Mouse (Mus musculus) MEL (cell line): ENCODE results near the gene Samhd1. TPM values are rescaled to one million over a fixed set of nuclear protein-coding genes. Genes with fewer than 3 reads are reported as not detected.

Source experiments
- DNase-seq: peaks from one replicate; pipeline ENCODE4 v3.0.0; 2011; ENCODE audit warnings: low read depth, low spot score
- H3K27ac ChIP-seq: 2 replicates; pipeline ENCODE4 v1.5.1; 2012; ENCODE audit warnings: low read depth, mild to moderate bottlenecking, control low read depth, low read length, moderate library complexity; ENCODE audit not compliant: control insufficient read depth
- H3K27me3 ChIP-seq, 2 experiments: fragments of 150-350 bp in 1 of 2; sonication (generic) in 1 of 2; 2 replicates each; pipeline ENCODE4 v1.6.1; 2012; ENCODE audit warnings: low read length in 2 of 2, mild to moderate bottlenecking in 2 of 2, improper control_type of control experiment in 1 of 2, moderate library complexity in 1 of 2; ENCODE audit not compliant: insufficient read depth in 2 of 2, control insufficient read depth in 1 of 2
- H3K36me3 ChIP-seq, 2 experiments: 2 replicates each; pipeline ENCODE4 v1.6.1; 2012 to 2014; ENCODE audit warnings: low read length in 2 of 2, improper control_type of control experiment in 1 of 2, inconsistent platforms in 1 of 2, mild to moderate bottlenecking in 1 of 2; ENCODE audit not compliant: insufficient read depth in 2 of 2, control insufficient read depth in 1 of 2
- H3K4me1 ChIP-seq, 2 experiments: fragments of 150-350 bp in 1 of 2; sonication (generic) in 1 of 2; 2 replicates each; pipeline ENCODE4 v1.6.1; 2012; ENCODE audit warnings: low read length in 2 of 2, improper control_type of control experiment in 1 of 2, mild to moderate bottlenecking in 1 of 2; ENCODE audit not compliant: insufficient read depth in 2 of 2, control insufficient read depth in 1 of 2
- H3K4me3 ChIP-seq, 2 experiments: fragments of 150-350 bp in 1 of 2; sonication (generic) in 1 of 2; 2 replicates each; pipeline ENCODE4 v1.5.1; 2012; ENCODE audit warnings: low read depth in 2 of 2, low read length in 2 of 2, mild to moderate bottlenecking in 2 of 2, moderate library complexity in 2 of 2, control low read depth in 1 of 2, improper control_type of control experiment in 1 of 2; ENCODE audit not compliant: control insufficient read depth in 1 of 2, insufficient read depth in 1 of 2
- H3K79me2 ChIP-seq: 2 replicates; pipeline ENCODE4 v1.6.1; 2012; ENCODE audit warnings: mild to moderate bottlenecking, low read length, moderate library complexity; ENCODE audit not compliant: control insufficient read depth, poor library complexity, insufficient read depth
- H3K9ac ChIP-seq: 2 replicates; pipeline ENCODE4 v1.6.1; 2012; ENCODE audit warnings: low read depth, mild to moderate bottlenecking, control low read depth, low read length, moderate library complexity; ENCODE audit not compliant: control insufficient read depth, poor library complexity, severe bottlenecking
- H3K9me3 ChIP-seq: fragments of 150-350 bp; sonication (generic); replicated peaks from 2 replicates; pipeline ENCODE4 v1.6.1; 2012; ENCODE audit warnings: mild to moderate bottlenecking, low read length, improper control_type of control experiment, moderate library complexity; ENCODE audit not compliant: insufficient read depth
- BHLHE40 ChIP-seq: IDR thresholded peaks from 2 replicates; pipeline ENCODE4 v1.6.1; 2012; ENCODE audit warnings: low read depth, mild to moderate bottlenecking, inconsistent platforms, low read length, improper control_type of control experiment, borderline replicate concordance
- CHD2 ChIP-seq: IDR thresholded peaks from 2 replicates; pipeline ENCODE4 v1.6.1; 2011; ENCODE audit warnings: low read length, improper control_type of control experiment
- CTCF ChIP-seq, 3 experiments: IDR thresholded peaks in 2 of 3; conservative IDR thresholded peaks in 1 of 3; 2 replicates each; pipeline ENCODE4 v1.5.1; 2011 to 2012; ENCODE audit warnings: low read length in 3 of 3, low read depth in 2 of 3, mild to moderate bottlenecking in 2 of 3, improper control_type of control experiment in 1 of 3, inconsistent platforms in 1 of 3, mixed read lengths in 1 of 3, moderate library complexity in 1 of 3; ENCODE audit not compliant: control insufficient read depth in 1 of 3, insufficient read depth in 1 of 3, poor library complexity in 1 of 3, severe bottlenecking in 1 of 3
- ELF1 ChIP-seq: IDR thresholded peaks from 2 replicates; pipeline ENCODE4 v1.6.1; 2014; ENCODE audit warnings: low read depth, mild to moderate bottlenecking, inconsistent platforms, low read length, improper control_type of control experiment, moderate library complexity
- EP300 ChIP-seq, 2 experiments: IDR thresholded peaks; 2 replicates each; pipeline ENCODE4 v1.6.1; 2011; ENCODE audit warnings: improper control_type of control experiment in 2 of 2, low read length in 2 of 2, low read depth in 1 of 2, mild to moderate bottlenecking in 1 of 2
- ETS1 ChIP-seq: IDR thresholded peaks from 2 replicates; pipeline ENCODE4 v1.6.1; 2012; ENCODE audit warnings: low read depth, mild to moderate bottlenecking, inconsistent platforms, low read length, improper control_type of control experiment, moderate library complexity
- JUND ChIP-seq: IDR thresholded peaks from 2 replicates; pipeline ENCODE4 v1.6.1; 2011; ENCODE audit warnings: low read depth, mild to moderate bottlenecking, improper control_type of control experiment, low read length
- KAT2A ChIP-seq: conservative IDR thresholded peaks from 2 replicates; pipeline ENCODE4 v1.6.1; 2012; ENCODE audit warnings: low read depth, low read length, improper control_type of control experiment, inconsistent platforms
- MAFK ChIP-seq: IDR thresholded peaks from 2 replicates; pipeline ENCODE4 v1.6.1; 2011; ENCODE audit warnings: low read depth, mild to moderate bottlenecking, low read length, improper control_type of control experiment, borderline replicate concordance
- MAX ChIP-seq: IDR thresholded peaks from 2 replicates; pipeline ENCODE4 v1.6.1; 2011; ENCODE audit warnings: low read length, improper control_type of control experiment
- MEF2A ChIP-seq: IDR thresholded peaks from 2 replicates; pipeline ENCODE4 v1.6.1; 2014; ENCODE audit warnings: low read depth, mild to moderate bottlenecking, inconsistent platforms, low read length, improper control_type of control experiment; ENCODE audit not compliant: poor library complexity, insufficient replicate concordance, severe bottlenecking; ENCODE audit errors: extremely low read depth
- MXI1 ChIP-seq: IDR thresholded peaks from 2 replicates; pipeline ENCODE4 v1.6.1; 2011; ENCODE audit warnings: mild to moderate bottlenecking, low read depth, low read length, improper control_type of control experiment
- MYB ChIP-seq: IDR thresholded peaks from 2 replicates; pipeline ENCODE4 v1.6.1; 2011; ENCODE audit warnings: mild to moderate bottlenecking, low read depth, low read length, improper control_type of control experiment
- POLR2A ChIP-seq, 2 experiments: IDR thresholded peaks; 2 replicates each; pipeline ENCODE4 v1.6.1; 2011 to 2012; ENCODE audit warnings: low read length in 2 of 2, mild to moderate bottlenecking in 2 of 2, control low read depth in 1 of 2, improper control_type of control experiment in 1 of 2, low read depth in 1 of 2, moderate library complexity in 1 of 2; ENCODE audit not compliant: control insufficient read depth in 1 of 2, insufficient read depth in 1 of 2, poor library complexity in 1 of 2
- POLR2AphosphoS2 ChIP-seq: IDR thresholded peaks from 2 replicates; pipeline ENCODE4 v1.6.1; 2011; ENCODE audit warnings: low read length, improper control_type of control experiment
- RAD21 ChIP-seq: IDR thresholded peaks from 2 replicates; pipeline ENCODE4 v1.6.1; 2011; ENCODE audit warnings: mild to moderate bottlenecking, low read depth, low read length, improper control_type of control experiment
- SIN3A ChIP-seq: IDR thresholded peaks from 2 replicates; pipeline ENCODE4 v1.6.1; 2012; ENCODE audit warnings: low read length, improper control_type of control experiment, inconsistent platforms
- USF1 ChIP-seq: IDR thresholded peaks from 2 replicates; pipeline ENCODE4 v1.6.1; 2014; ENCODE audit warnings: low read depth, mild to moderate bottlenecking, inconsistent platforms, low read length, improper control_type of control experiment, moderate library complexity
- USF2 ChIP-seq, 2 experiments: IDR thresholded peaks; 2 replicates each; pipeline ENCODE4 v1.6.1; 2011 to 2012; ENCODE audit warnings: improper control_type of control experiment in 2 of 2, low read length in 2 of 2, borderline replicate concordance in 1 of 2, inconsistent platforms in 1 of 2, low read depth in 1 of 2, mild to moderate bottlenecking in 1 of 2; ENCODE audit not compliant: insufficient read depth in 1 of 2
- ZC3H11A ChIP-seq: IDR thresholded peaks from 2 replicates; pipeline ENCODE4 v1.6.1; 2012; ENCODE audit warnings: low read depth, mild to moderate bottlenecking, inconsistent platforms, low read length, improper control_type of control experiment
- ZMIZ1 ChIP-seq: IDR thresholded peaks from 2 replicates; pipeline ENCODE4 v1.6.1; 2012; ENCODE audit warnings: low read depth, mild to moderate bottlenecking, inconsistent platforms, low read length, improper control_type of control experiment, moderate library complexity
- polyA plus RNA-seq, 2 experiments: library from polyadenylated mRNA; stranded (reverse) in 1 of 2; unstranded in 1 of 2; fragments of >175 nt in 1 of 2; fragments of >200 nt in 1 of 2; gene quantifications; 2 replicates each; pipeline versions ENCODE4 v1.2.1 to v1.2.4; 2012; ENCODE audit warnings: low replicate concordance in 2 of 2, low read depth in 1 of 2; ENCODE audit not compliant: insufficient read length in 2 of 2, insufficient read depth in 1 of 2, missing spikeins in 1 of 2
- total RNA-seq: library from RNA; depleted of rRNA; stranded (reverse); fragments of 300-350 nt; gene quantifications from 2 replicates; pipeline ENCODE4 v1.2.3, GENCODE M21; 2012

Samhd1 gene
- total and polyA plus RNA-seq, 3 experiments, result 15.7 to 76.8 (median 50.5) TPM

GRCm38 (mm10) chr2:157069355-157069735, 65.7 kb downstream of the Samhd1 start:
- H3K4me3 ChIP-seq, result no peak overlapping the region
- no peaks in the 10 kb centered on the region for H3K9me3 ChIP-seq
- no peaks in the 10 kb centered on the region for H3K36me3 ChIP-seq
- H3K79me2 ChIP-seq, result no peaks in the 10 kb centered on the region
- H3K27ac ChIP-seq, result no peak overlapping the region
- no peak for DNase-seq
- H3K4me1 ChIP-seq, result no peaks in the 10 kb centered on the region
- H3K9ac ChIP-seq, result no peak overlapping the region
- TF ChIP-seq MEF2A (no peak), MAX (no peak), POLR2A (IDR thresholded peaks at IDR 0.05; ENCODE audit: control insufficient read depth in 1 of 2, insufficient read depth in 1 of 2, low read depth in 1 of 2, low read length in 2 of 2, poor library complexity in 1 of 2) (no peak), POLR2AphosphoS2 (no peak), MAFK (no peak), MYB (no peak), CHD2 (no peak), KAT2A (no peak), ZMIZ1 (no peak), USF1 (no peak), SIN3A (no peak), ETS1 (no peak), CTCF (IDR thresholded peaks at IDR 0.05 in 2 of 3, conservative IDR thresholded peaks at IDR 0.05 in 1 of 3; ENCODE audit: control insufficient read depth in 1 of 3, insufficient read depth in 1 of 3, low read depth in 2 of 3, low read length in 3 of 3, poor library complexity in 1 of 3, severe bottlenecking in 1 of 3) (no peak), RAD21 (no peak), EP300 (IDR thresholded peaks at IDR 0.05; ENCODE audit: low read depth in 1 of 2, low read length in 2 of 2) (no peak), USF2 (IDR thresholded peaks at IDR 0.05; ENCODE audit: borderline replicate concordance in 1 of 2, insufficient read depth in 1 of 2, low read depth in 1 of 2, low read length in 2 of 2) (no peak), MXI1 (no peak), BHLHE40 (no peak)
- H3K27me3 ChIP-seq, result peaks cover 0 to 4% of the 10 kb centered on the region in 2 experiments; a peak in 3 of 4 replicates

GRCm38 (mm10) chr2:157068701-157069354, 66.2 kb downstream of the Samhd1 start:
- TF ChIP-seq MEF2A (no peak), ELF1 (no peak), JUND (no peak), ZC3H11A (no peak), POLR2A (IDR thresholded peaks at IDR 0.05; ENCODE audit: control insufficient read depth in 1 of 2, insufficient read depth in 1 of 2, low read depth in 1 of 2, low read length in 2 of 2, poor library complexity in 1 of 2) (no peak), USF2 (IDR thresholded peaks at IDR 0.05; ENCODE audit: borderline replicate concordance in 1 of 2, insufficient read depth in 1 of 2, low read depth in 1 of 2, low read length in 2 of 2) (no peak)
- TF ChIP-seq, all 39 proteins: peak for 0
- no peaks in the 10 kb centered on the region for H3K9me3 ChIP-seq
- no peak overlapping the region for H3K4me3 ChIP-seq
- H3K9ac ChIP-seq, result no peak overlapping the region
- no peak overlapping the region for H3K27ac ChIP-seq
- H3K79me2 ChIP-seq, result no peaks in the 10 kb centered on the region
- H3K4me1 ChIP-seq, result no peaks in the 10 kb centered on the region
- H3K36me3 ChIP-seq, result no peaks in the 10 kb centered on the region
- H3K27me3 ChIP-seq, result peaks cover 0 to 4% of the 10 kb centered on the region in 2 experiments; a peak in 3 of 4 replicates
- no peak for DNase-seq
